ENCODE assay signal across 24 mouse cellular contexts in genomic region chr11:53618619-53619198, GRCm38 (mm10). TPM values are rescaled to one million over a fixed set of nuclear protein-coding genes. Genes with fewer than 3 reads are reported as not detected.
"Had no signal": no experiment of that assay in that cellular context is flagged by ENCODE, and none has a peak within 500 bp of the region (broad histone marks: within the 10 kb centered on the region; RNA-seq: fewer than 3 reads in every experiment).

TSS of gene Il4 (minus strand) at chr11:53618669.

- H3K4me2 ChIP-seq: intestine, embryonic 15.5 days; kidney, embryonic 15.5 days; limb, embryonic 12.5 days; limb, embryonic 15.5 days; midbrain, embryonic 11.5 days; stomach, embryonic 15.5 days had no signal

- H3K4me3 ChIP-seq: intestine, embryonic 15.5 days; kidney, embryonic 15.5 days; limb, embryonic 12.5 days; limb, embryonic 15.5 days; stomach, embryonic 15.5 days had no signal

- H3K36me3 ChIP-seq: intestine, embryonic 15.5 days; kidney, embryonic 15.5 days; limb, embryonic 12.5 days; limb, embryonic 15.5 days; stomach, embryonic 15.5 days had no signal

- ATAC-seq: intestine, embryonic 15.5 days; midbrain, embryonic 16.5 days had no signal

- H3K27me3 ChIP-seq: intestine, embryonic 15.5 days; kidney, embryonic 15.5 days; limb, embryonic 12.5 days; limb, embryonic 15.5 days; stomach, embryonic 15.5 days had no signal

- DNase-seq: kidney, adult 11 months; kidney, adult 8-10 months; kidney, postnatal 10 days; kidney, postnatal 36 days; left cerebral cortex, postnatal 4 days; lung, adult 2 months; lung, postnatal 14 days; lung, postnatal 4 days; retina, postnatal 1 day; right cerebral cortex, postnatal 25 days; spleen, adult 18-20 months; thymus, adult 18-20 months; thymus, postnatal 36 days had no signal

- H3K27ac ChIP-seq: intestine, embryonic 15.5 days; kidney, embryonic 15.5 days; limb, embryonic 12.5 days; limb, embryonic 15.5 days; liver, embryonic 14.5 days; stomach, embryonic 15.5 days had no signal

- H3K4me1 ChIP-seq: intestine, embryonic 15.5 days; kidney, embryonic 15.5 days; limb, embryonic 12.5 days; limb, embryonic 15.5 days; stomach, embryonic 15.5 days had no signal

- H3K9ac ChIP-seq: intestine, embryonic 15.5 days; kidney, embryonic 15.5 days; limb, embryonic 12.5 days; limb, embryonic 15.5 days; liver, embryonic 14.5 days; stomach, embryonic 15.5 days had no signal

- H3K9me3 ChIP-seq: intestine, embryonic 15.5 days; kidney, embryonic 15.5 days; limb, embryonic 12.5 days; limb, embryonic 15.5 days; stomach, embryonic 15.5 days had no signal

RNA-seq across cellular contexts. Expression of gene Il4, which starts in this region (rescaled TPM):
- total RNA-seq: layer of hippocampus, postnatal 14 days; left cerebral cortex, postnatal 14 days; left cerebral cortex, postnatal 4 days; megakaryocyte progenitor cell, adult 5-6 weeks had no signal
- polyA plus RNA-seq: lung, adult 2 months had no signal
